Mouse (Mus musculus) MEL (cell line): ENCODE measurements around the gene Iqcm. TPM values are rescaled to one million over a fixed set of nuclear protein-coding genes. Genes with fewer than 3 reads are reported as not detected.

Experiments
- polyA plus RNA-seq, 2 experiments: library from polyadenylated mRNA; stranded (reverse) in 1 of 2; unstranded in 1 of 2; fragments of >175 nt in 1 of 2; fragments of >200 nt in 1 of 2; gene quantifications; 2 replicates each; pipeline versions ENCODE4 v1.2.1 to v1.2.4; 2012; ENCODE audit warnings: low replicate concordance in 2 of 2, low read depth in 1 of 2; ENCODE audit not compliant: insufficient read length in 2 of 2, insufficient read depth in 1 of 2, missing spikeins in 1 of 2
- total RNA-seq: library from RNA; depleted of rRNA; stranded (reverse); fragments of 300-350 nt; gene quantifications from 2 replicates; pipeline ENCODE4 v1.2.3, GENCODE M21; 2012; rRNA removed

The Iqcm gene
- total and polyA plus RNA-seq, 3 experiments: not detected

Other genes starting within 250 kb of the Iqcm start
- not detected in 2 replicates for gene Rasd2, start 234.8 kb upstream of the Iqcm start, total RNA-seq
- not detected for gene Rasd2, start 234.8 kb upstream of the Iqcm start, polyA plus RNA-seq
- 0.12 TPM in 1 of 2 replicates, not detected in the other for gene Gm10358, start 42.1 kb upstream of the Iqcm start, total RNA-seq
- gene Gm10358, start 42.1 kb upstream of the Iqcm start, polyA plus RNA-seq: under 1 TPM in 1 of 2 experiments, not detected in 1; 0.31 TPM